Mouse (Mus musculus) neutrophil, adult 5-6 weeks (primary cell): Measurements from ENCODE around the gene D430041D05Rik. TPM values are rescaled to one million over a fixed set of nuclear protein-coding genes. Genes with fewer than 3 reads are reported as not detected.
"Not testable (repeated sequence)": the region's sequence is repeated elsewhere in the genome, so short reads cannot be mapped to it uniquely, and the experiment has no call there.

Experiments
- ATAC-seq: fragments of 151-379, 151-347 bp; 2 replicates; pipeline ENCODE4 v1.8.0; 2017; ENCODE audit warnings: mild to moderate bottlenecking, moderate TSS enrichment; ENCODE audit not compliant: insufficient number of reproducible peaks, poor library complexity, low FRiP score, severe bottlenecking; ENCODE audit errors: extremely low read depth
- total RNA-seq: library from RNA; stranded (forward); fragments of 200-1000 nt; gene quantifications from 2 replicates; pipeline ENCODE4 v1.2.3, GENCODE M21; 2017

D430041D05Rik gene
- total RNA-seq, 1 experiment from 2014 or later = 0.12 TPM

- ATAC-seq = no peak
Observed at GRCm38 (mm10) chr2:104142140-104142539, 268.7 kb downstream of the D430041D05Rik start.

GRCm38 (mm10) chr2:104135920-104136319, 274.9 kb downstream of the D430041D05Rik start:
- ATAC-seq = no peak

- ATAC-seq = peak; percentile 51
Observed at GRCm38 (mm10) chr2:104134150-104135056, 276.4 kb downstream of the D430041D05Rik start.

GRCm38 (mm10) chr2:104133042-104133810, 277.6 kb downstream of the D430041D05Rik start:
- no peak for ATAC-seq

- ATAC-seq = no peak
Observed at GRCm38 (mm10) chr2:104132266-104132859, 278.4 kb downstream of the D430041D05Rik start.

- ATAC-seq = no peak
Observed at GRCm38 (mm10) chr2:104130969-104131368, 279.8 kb downstream of the D430041D05Rik start.

GRCm38 (mm10) chr2:104130165-104130564, 280.6 kb downstream of the D430041D05Rik start:
- no peak for ATAC-seq

GRCm38 (mm10) chr2:104128803-104129531, 281.8 kb downstream of the D430041D05Rik start:
- ATAC-seq = no peak

GRCm38 (mm10) chr2:104124071-104124470, 286.7 kb downstream of the D430041D05Rik start:
- ATAC-seq = no peak

GRCm38 (mm10) chr2:104123540-104123939, 287.3 kb downstream of the D430041D05Rik start:
- ATAC-seq = no peak

- ATAC-seq = peak; percentile 75
Observed at GRCm38 (mm10) chr2:104122505-104123378, 288.1 kb downstream of the D430041D05Rik start, which contains the start of gene A930018P22Rik. A930018P22Rik (plus strand) TSS chr2:104122769.

GRCm38 (mm10) chr2:104121681-104122504, 288.9 kb downstream of the D430041D05Rik start:
- ATAC-seq = no peak

GRCm38 (mm10) chr2:104120312-104120711, 290.5 kb downstream of the D430041D05Rik start:
- no peak for ATAC-seq

- ATAC-seq = no peak
Observed at GRCm38 (mm10) chr2:104119097-104119496, 291.7 kb downstream of the D430041D05Rik start.

- ATAC-seq = not testable (repeated sequence)
Observed at GRCm38 (mm10) chr2:104117173-104117572, 293.6 kb downstream of the D430041D05Rik start.

GRCm38 (mm10) chr2:104114898-104115297, 295.9 kb downstream of the D430041D05Rik start:
- no peak for ATAC-seq

GRCm38 (mm10) chr2:104113563-104113962, 297.2 kb downstream of the D430041D05Rik start:
- ATAC-seq = not testable (repeated sequence)
